Mouse (Mus musculus) lung, adult 2 months (tissue): ENCODE measurements at regions not wholly inside any gene's neighbourhood (a gene's known extent, or its start where the extent isn't known, plus 50 kb on each side); places are given as distances from the start of the nearest gene placed in this dataset.

ENCODE experiments used
- DNase-seq: peaks from one replicate; pipeline ENCODE4 v3.0.0; 2022
- H3K4me1 ChIP-seq: fragments of 200-500 bp; 2 replicates; pipeline ENCODE4 v1.6.1; 2011; ENCODE audit warnings: low read length; ENCODE audit not compliant: control insufficient read depth, insufficient read depth
- H3K4me3 ChIP-seq: fragments of 200-500 bp; replicated peaks from 2 replicates; pipeline ENCODE3; 2011; ENCODE audit warnings: low read depth, mild to moderate bottlenecking, control low read depth, low read length; ENCODE audit errors: extremely low read depth
- CTCF ChIP-seq: fragments of 200-500 bp; IDR thresholded peaks from 2 replicates; pipeline ENCODE4 v1.5.1; 2011; ENCODE audit warnings: mild to moderate bottlenecking, low read length, control low read depth; ENCODE audit not compliant: insufficient read depth
- POLR2A ChIP-seq: fragments of 200-500 bp; IDR thresholded peaks from 2 replicates; pipeline ENCODE4 v1.6.1; 2011; ENCODE audit warnings: low read depth, mild to moderate bottlenecking, control low read depth, low read length, borderline replicate concordance; ENCODE audit errors: extremely low read depth
- WGBS: fragments of 180-500 bp; shearing (Covaris S2); methylation state at CpG from one replicate; pipeline ENCODE4 v1.1.7; 2018; 5-methylcytosine and 5-hydroxymethylcytosine counted together

DNA sequence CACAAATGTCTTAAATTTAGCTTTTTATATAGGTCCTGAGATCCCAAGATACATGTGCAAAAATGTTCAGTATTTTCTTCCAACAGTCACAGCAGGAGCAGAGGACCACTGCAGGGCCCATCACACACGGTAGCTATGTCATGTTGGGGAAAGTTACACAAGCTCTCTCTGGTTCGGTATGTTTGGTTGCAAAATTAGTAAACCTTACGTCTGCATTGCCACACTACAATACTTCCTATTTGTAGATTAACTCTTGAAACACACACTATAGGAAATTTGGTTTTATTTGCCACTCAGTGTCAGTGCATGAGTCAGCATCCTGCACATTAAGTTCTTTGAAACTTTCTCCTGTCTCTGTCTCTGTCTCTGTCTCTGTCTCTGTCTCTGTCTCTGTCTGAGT is 82.0 kb downstream of the Cth start:
- 57% methylated on average over 3 of the region's 3 CpGs for WGBS
- TF ChIP-seq CTCF (no peak), POLR2A (no peak)
- no peak for DNase-seq
- H3K4me1 ChIP-seq = no peaks in the 10 kb centered on the region
- H3K4me3 ChIP-seq = no peak overlapping the region

DNA sequence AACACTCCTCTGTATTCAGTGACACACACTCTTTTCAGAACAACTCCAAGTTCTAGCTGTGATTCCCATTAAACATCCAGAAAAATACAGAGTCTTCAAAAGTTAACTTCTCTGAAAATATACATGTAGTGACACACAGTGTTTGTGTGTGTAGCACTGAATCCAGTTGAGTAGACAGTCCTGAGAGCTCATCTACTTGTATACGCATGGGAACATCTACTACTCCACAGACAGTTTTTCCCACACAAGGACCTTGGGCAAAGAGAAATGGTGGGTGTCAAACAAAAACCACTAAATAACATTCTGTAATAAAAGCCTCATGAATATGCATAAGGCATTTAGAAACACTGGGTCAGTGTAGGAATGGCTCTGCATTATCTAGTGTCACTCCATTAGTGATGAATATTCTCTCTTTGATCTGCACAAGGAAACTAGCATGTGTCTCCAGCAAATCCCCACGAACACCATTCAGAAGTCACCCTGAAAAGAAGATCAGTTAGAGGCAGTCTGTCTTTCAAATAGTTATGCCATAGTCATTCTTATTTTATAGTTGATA is 83.6 kb downstream of the Cth start:
- Histone ChIP-seq H3K4me1 (no peaks in the 10 kb centered on the region), H3K4me3 (no peak overlapping the region)
- WGBS = 66% methylated on average over 2 of the region's 2 CpGs
- DNase-seq = no peak
- no peak for TF ChIP-seq POLR2A
- no peak for TF ChIP-seq CTCF

- 64% methylated on average over 3 of the region's 3 CpGs for WGBS
- no peak for DNase-seq
- Histone ChIP-seq H3K4me3 (no peak overlapping the region), H3K4me1 (no peaks in the 10 kb centered on the region)
- TF ChIP-seq POLR2A (no peak), CTCF (no peak)
Measured at GRCm38 (mm10) chr3:157804307-157804706, 120.6 kb downstream of the Cth start.

- no peak for DNase-seq
- no peak overlapping the region for H3K4me3 ChIP-seq
- 65% methylated on average over 4 of the region's 4 CpGs for WGBS
- no peaks in the 10 kb centered on the region for H3K4me1 ChIP-seq
- TF ChIP-seq CTCF (no peak), POLR2A (no peak)
Measured at GRCm38 (mm10) chr3:157803356-157803755, 121.5 kb downstream of the Cth start.

DNA sequence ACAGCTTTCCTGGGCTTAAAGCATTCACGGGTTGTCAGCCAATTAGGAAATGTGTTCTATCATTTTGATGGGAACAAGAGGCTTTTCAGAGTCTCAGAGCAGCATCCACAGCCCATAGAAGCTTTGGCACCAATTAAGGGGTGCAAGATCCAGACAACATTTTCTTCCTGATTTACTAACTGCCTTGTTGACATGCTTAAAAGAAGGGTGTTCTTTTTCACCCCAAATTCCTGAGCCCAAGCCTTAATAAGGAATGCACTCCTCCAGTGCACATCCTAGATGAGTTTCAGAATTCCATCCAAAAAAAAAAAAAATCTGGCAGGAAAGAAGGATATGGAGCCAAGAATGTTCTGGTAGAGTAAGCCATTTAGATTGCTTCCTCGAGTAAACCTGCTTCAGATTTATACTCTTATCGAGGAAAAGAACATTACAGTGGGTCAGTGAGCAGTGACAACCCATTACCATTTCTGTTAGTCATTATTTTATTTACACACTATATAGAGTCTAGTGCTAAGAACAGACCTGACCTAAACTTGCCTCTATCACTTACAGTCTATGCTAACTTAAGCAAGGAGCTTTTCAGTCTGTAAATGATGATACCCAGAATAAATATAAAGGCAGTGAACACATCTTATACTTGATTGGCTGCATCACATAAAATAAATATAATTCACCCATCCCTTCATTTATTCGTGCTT is 137.2 kb downstream of the Cth start:
- TF ChIP-seq CTCF = no peak
- TF ChIP-seq POLR2A = no peak
- no peak overlapping the region for H3K4me3 ChIP-seq
- 45% methylated on average over 4 of the region's 4 CpGs for WGBS
- H3K4me1 ChIP-seq = no peaks in the 10 kb centered on the region
- no peak for DNase-seq

GRCm38 (mm10) chr3:157781071-157781470 is 143.8 kb downstream of the Cth start:
- H3K4me3 ChIP-seq = no peak overlapping the region
- no peak for TF ChIP-seq POLR2A
- no peak for TF ChIP-seq CTCF
- 49% methylated on average over 4 of the region's 4 CpGs for WGBS
- DNase-seq = no peak
- no peaks in the 10 kb centered on the region for H3K4me1 ChIP-seq

DNA sequence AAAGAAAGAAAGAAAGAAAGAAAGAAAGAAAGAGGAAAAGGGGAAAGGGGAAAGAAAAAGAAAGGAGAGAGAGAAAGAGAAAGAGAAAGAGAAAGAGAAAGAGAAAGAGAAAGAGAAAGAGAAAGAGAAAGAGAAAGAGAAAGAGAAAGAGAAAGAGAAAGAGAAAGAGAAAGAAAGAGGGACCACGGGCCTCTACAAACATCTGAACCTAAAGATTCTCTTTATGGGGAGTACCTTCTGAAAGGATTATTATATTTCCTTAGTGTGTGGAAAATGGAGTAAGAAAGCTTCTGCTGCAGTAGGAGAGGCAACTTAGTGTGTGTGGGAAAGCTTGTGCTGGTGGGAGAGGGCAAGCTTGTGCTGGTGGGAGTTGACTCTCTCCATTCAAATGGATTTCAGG is 147.1 kb downstream of the Cth start:
- H3K4me1 ChIP-seq = no peaks in the 10 kb centered on the region
- no peak for DNase-seq
- TF ChIP-seq POLR2A (no peak), CTCF (no peak)
- no peak overlapping the region for H3K4me3 ChIP-seq
- WGBS = 81% methylated on average over 1 of the region's 1 CpGs

- no peak overlapping the region for H3K4me3 ChIP-seq
- 16% methylated on average over 6 of the region's 6 CpGs for WGBS
- TF ChIP-seq CTCF (no peak), POLR2A (no peak)
- no peaks in the 10 kb centered on the region for H3K4me1 ChIP-seq
- DNase-seq = no peak
Measured at GRCm38 (mm10) chr3:157763487-157764199, 161.2 kb downstream of the Cth start.

GRCm38 (mm10) chr3:157759856-157760255 is 165.0 kb downstream of the Cth start:
- Histone ChIP-seq H3K4me3 (no peak overlapping the region), H3K4me1 (no peaks in the 10 kb centered on the region)
- 91% methylated on average over 1 of the region's 1 CpGs for WGBS
- no peak for TF ChIP-seq CTCF
- TF ChIP-seq POLR2A = no peak
- DNase-seq = no peak

DNA sequence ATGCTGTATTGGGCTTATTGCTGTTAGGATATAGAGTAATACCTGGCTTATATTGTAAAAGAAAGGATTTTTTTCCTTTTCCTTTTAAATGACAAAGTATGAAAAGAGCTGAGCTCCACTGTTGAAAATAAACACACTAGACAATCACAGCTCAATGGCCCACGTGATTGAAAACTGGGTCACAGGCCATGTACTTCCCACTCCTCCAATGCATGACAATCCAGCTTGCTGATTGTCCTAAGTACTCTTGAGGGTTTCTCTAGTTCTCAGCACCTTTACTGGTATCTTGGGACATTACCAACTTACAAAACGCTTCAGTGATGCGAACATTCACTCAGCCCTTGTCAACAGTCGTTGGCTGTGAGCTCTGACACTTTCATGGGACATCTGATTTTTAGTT is 170.1 kb downstream of the Cth start:
- WGBS = 63% methylated on average over 4 of the region's 4 CpGs
- no peaks in the 10 kb centered on the region for H3K4me1 ChIP-seq
- no peak overlapping the region for H3K4me3 ChIP-seq
- TF ChIP-seq POLR2A = no peak
- TF ChIP-seq CTCF = no peak
- no peak for DNase-seq
